Mouse (Mus musculus): ENCODE data around the gene Jakmip3. TPM values are rescaled to one million over a fixed set of nuclear protein-coding genes. Genes with fewer than 3 reads are reported as not detected.

The Jakmip3 gene
- total and polyA plus RNA-seq, 3 experiments: not detected

- no peaks in the 10 kb centered on the region for H3K27me3 ChIP-seq (ENCODE audit: control insufficient read depth in 1 of 2, insufficient read depth in 2 of 2, low read length in 2 of 2)
- H3K9ac ChIP-seq (ENCODE audit: control insufficient read depth, low read depth, low read length, poor library complexity, severe bottlenecking): no peak overlapping the region
- H3K27ac ChIP-seq (ENCODE audit: control insufficient read depth, low read depth, low read length): no peak overlapping the region
- H3K79me2 ChIP-seq (ENCODE audit: control insufficient read depth, insufficient read depth, low read length, poor library complexity): no peaks in the 10 kb centered on the region
- H3K4me1 ChIP-seq (ENCODE audit: control insufficient read depth in 1 of 2, insufficient read depth in 2 of 2, low read length in 2 of 2): no peaks in the 10 kb centered on the region
- no peak for DNase-seq (ENCODE audit: low read depth, low spot score)
- H3K36me3 ChIP-seq (ENCODE audit: control insufficient read depth in 1 of 2, insufficient read depth in 2 of 2, low read length in 2 of 2): no peaks in the 10 kb centered on the region
- H3K4me3 ChIP-seq (ENCODE audit: control insufficient read depth in 1 of 2, insufficient read depth in 1 of 2, low read depth in 2 of 2, low read length in 2 of 2): no peak overlapping the region
- TF ChIP-seq KAT2A (conservative IDR thresholded peaks at IDR 0.05; ENCODE audit: low read depth, low read length) (no peak), MYC (IDR thresholded peaks at IDR 0.05; ENCODE audit: low read depth, low read length) (no peak), HCFC1 (IDR thresholded peaks at IDR 0.05; ENCODE audit: low read depth, low read length) (no peak), MEF2A (IDR thresholded peaks at IDR 0.05; ENCODE audit: extremely low read depth, insufficient replicate concordance, low read depth, low read length, poor library complexity, severe bottlenecking) (no peak), SIN3A (IDR thresholded peaks at IDR 0.05; ENCODE audit: low read length) (no peak), MAX (IDR thresholded peaks at IDR 0.05; ENCODE audit: low read length) (no peak), JUND (IDR thresholded peaks at IDR 0.05; ENCODE audit: low read depth, low read length) (no peak), POLR2AphosphoS2 (IDR thresholded peaks at IDR 0.05; ENCODE audit: low read length) (no peak)
- H3K9me3 ChIP-seq (replicated peaks; ENCODE audit: insufficient read depth, low read length): no peaks in the 10 kb centered on the region
Observed at GRCm38 (mm10) chr7:138947741-138948140, 7.2 kb downstream of the Jakmip3 start.

- H3K27me3 ChIP-seq (ENCODE audit: control insufficient read depth in 1 of 2, insufficient read depth in 2 of 2, low read length in 2 of 2): no peaks in the 10 kb centered on the region
Observed at GRCm38 (mm10) chr7:138948309-138948708, 7.8 kb downstream of the Jakmip3 start.

GRCm38 (mm10) chr7:138955787-138956186, 15.3 kb downstream of the Jakmip3 start:
- no peaks in the 10 kb centered on the region; a peak in 1 of 4 replicates for H3K27me3 ChIP-seq (ENCODE audit: control insufficient read depth in 1 of 2, insufficient read depth in 2 of 2, low read length in 2 of 2)
- no peaks in the 10 kb centered on the region for H3K79me2 ChIP-seq (ENCODE audit: control insufficient read depth, insufficient read depth, low read length, poor library complexity)
- no peak overlapping the region for H3K27ac ChIP-seq (ENCODE audit: control insufficient read depth, low read depth, low read length)
- no peaks in the 10 kb centered on the region for H3K9me3 ChIP-seq (replicated peaks; ENCODE audit: insufficient read depth, low read length)
- TF ChIP-seq ZC3H11A (IDR thresholded peaks at IDR 0.05; ENCODE audit: low read depth, low read length) (no peak), E2F4 (IDR thresholded peaks at IDR 0.05; ENCODE audit: borderline replicate concordance, low read depth, low read length) (no peak), TCF12 (IDR thresholded peaks at IDR 0.05; ENCODE audit: low read depth, low read length) (no peak), RAD21 (IDR thresholded peaks at IDR 0.05; ENCODE audit: low read depth, low read length) (no peak), ELF1 (IDR thresholded peaks at IDR 0.05; ENCODE audit: low read depth, low read length) (no peak), MYC (IDR thresholded peaks at IDR 0.05; ENCODE audit: low read depth, low read length) (no peak), MXI1 (IDR thresholded peaks at IDR 0.05; ENCODE audit: low read depth, low read length) (no peak), CHD1 (IDR thresholded peaks at IDR 0.05; ENCODE audit: low read depth, low read length) (no peak)
- no peaks in the 10 kb centered on the region for H3K36me3 ChIP-seq (ENCODE audit: control insufficient read depth in 1 of 2, insufficient read depth in 2 of 2, low read length in 2 of 2)
- no peak overlapping the region for H3K4me3 ChIP-seq (ENCODE audit: control insufficient read depth in 1 of 2, insufficient read depth in 1 of 2, low read depth in 2 of 2, low read length in 2 of 2)
- H3K4me1 ChIP-seq (ENCODE audit: control insufficient read depth in 1 of 2, insufficient read depth in 2 of 2, low read length in 2 of 2): no peaks in the 10 kb centered on the region
- H3K9ac ChIP-seq (ENCODE audit: control insufficient read depth, low read depth, low read length, poor library complexity, severe bottlenecking): no peak overlapping the region
- DNase-seq (ENCODE audit: low read depth, low spot score): no peak

More at GRCm38 (mm10) chr7:138948309-138948708, 7.8 kb downstream of the Jakmip3 start:
- Histone ChIP-seq H3K4me1 (ENCODE audit: control insufficient read depth in 1 of 2, insufficient read depth in 2 of 2, low read length in 2 of 2) (no peaks in the 10 kb centered on the region), H3K9ac (ENCODE audit: control insufficient read depth, low read depth, low read length, poor library complexity, severe bottlenecking) (no peak overlapping the region), H3K27ac (ENCODE audit: control insufficient read depth, low read depth, low read length) (no peak overlapping the region), H3K79me2 (ENCODE audit: control insufficient read depth, insufficient read depth, low read length, poor library complexity) (no peaks in the 10 kb centered on the region), H3K9me3 (replicated peaks; ENCODE audit: insufficient read depth, low read length) (no peaks in the 10 kb centered on the region), H3K4me3 (ENCODE audit: control insufficient read depth in 1 of 2, insufficient read depth in 1 of 2, low read depth in 2 of 2, low read length in 2 of 2) (no peak overlapping the region), H3K36me3 (ENCODE audit: control insufficient read depth in 1 of 2, insufficient read depth in 2 of 2, low read length in 2 of 2) (no peaks in the 10 kb centered on the region)
- DNase-seq (ENCODE audit: low read depth, low spot score): no peak
- TF ChIP-seq GATA1 (IDR thresholded peaks at IDR 0.05; ENCODE audit: low read depth, low read length): no peak

Data from MEL (cell line).